Mouse (Mus musculus): ENCODE data around the gene Ddx55. TPM values are rescaled to one million over a fixed set of nuclear protein-coding genes. Genes with fewer than 3 reads are reported as not detected.
"Not testable (repeated sequence)": the region's sequence is repeated elsewhere in the genome, so short reads cannot be mapped to it uniquely, and the experiment has no call there.

The Ddx55 gene
- polyA plus RNA-seq, 1 experiment from 2014 or later: 8.7 TPM

DNA sequence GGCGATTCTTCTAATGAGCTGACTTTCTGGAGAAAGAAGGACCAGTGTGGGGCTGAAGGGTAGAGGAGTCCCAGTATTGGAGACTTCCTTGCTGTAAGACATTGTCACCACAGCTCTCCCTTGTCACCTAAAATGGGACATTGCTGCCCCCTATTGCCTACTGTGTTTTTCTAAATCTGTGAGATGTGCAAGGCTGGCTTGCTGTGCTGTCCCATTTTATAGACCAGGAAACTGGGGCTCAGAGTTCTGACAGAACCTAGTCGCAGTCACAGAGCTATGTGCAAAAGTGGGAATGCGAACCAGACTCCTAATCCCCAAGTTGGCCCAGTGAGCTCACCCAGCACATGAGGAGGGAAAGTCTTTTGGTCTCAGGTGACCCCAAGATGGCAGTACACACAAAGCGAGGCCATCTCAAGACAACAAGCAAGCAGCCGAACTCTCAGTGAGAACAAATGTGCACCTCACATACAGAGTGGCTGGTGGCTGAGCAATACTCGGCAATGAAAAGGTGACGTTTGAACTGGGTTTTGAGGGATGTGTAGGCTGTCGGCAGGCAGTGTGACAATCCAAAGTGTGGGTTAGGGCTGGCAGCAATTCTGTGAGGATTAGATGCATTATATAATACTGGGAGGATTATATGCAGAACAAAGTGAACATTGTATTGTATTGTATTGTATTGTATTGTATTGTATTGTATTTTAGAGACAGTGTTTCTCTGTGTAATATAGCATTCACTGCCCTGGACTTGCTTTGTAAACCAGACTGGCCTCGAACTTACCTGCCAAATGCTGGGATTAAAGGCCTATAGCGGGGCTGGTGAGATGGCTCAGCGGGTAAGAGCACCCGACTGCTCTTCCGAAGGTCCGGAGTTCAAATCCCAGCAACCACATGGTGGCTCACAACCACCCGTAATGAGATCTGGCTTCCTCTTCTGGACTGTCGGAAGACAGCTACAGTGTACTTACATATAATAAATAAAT lies 13.6 kb upstream of the Ddx55 start:
- H3K36me3 ChIP-seq: peaks cover 17% of the 10 kb centered on the region
- H3K9ac ChIP-seq: no peak overlapping the region
- 79% methylated on average over 16 of the region's 16 CpGs for WGBS
- no peak overlapping the region for H3K27ac ChIP-seq (replicated peaks)
- H3K27me3 ChIP-seq (replicated peaks): no peaks in the 10 kb centered on the region
- H3K9me3 ChIP-seq: no peaks in the 10 kb centered on the region
- no peak overlapping the region for H3K4me2 ChIP-seq
- no peak overlapping the region for H3K4me3 ChIP-seq
- ATAC-seq (ENCODE audit: extremely low read depth, insufficient number of reproducible peaks, low FRiP score, low TSS enrichment): no peak
- H3K4me1 ChIP-seq: peaks cover 26% of the 10 kb centered on the region

DNA sequence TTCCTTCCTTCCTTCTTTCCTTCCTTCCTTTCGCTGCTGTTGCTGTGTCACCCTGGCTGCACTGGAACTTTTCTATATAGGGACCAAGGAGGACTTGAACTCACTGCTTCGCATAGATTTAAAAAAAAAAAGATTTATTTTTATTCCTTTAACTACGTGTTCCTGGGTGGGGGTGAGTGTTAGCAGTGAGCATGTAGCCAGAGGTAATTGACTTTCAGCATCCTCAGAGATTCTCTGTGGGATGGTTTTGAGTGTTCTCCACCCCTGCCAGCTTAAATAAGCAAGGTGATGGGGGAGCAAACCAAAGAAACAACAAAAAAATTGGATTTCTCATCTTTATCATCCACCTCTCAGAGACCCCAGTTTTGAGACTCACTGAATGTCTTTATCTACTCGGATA lies 12.8 kb upstream of the Ddx55 start:
- H3K27me3 ChIP-seq (replicated peaks): no peaks in the 10 kb centered on the region
- no peak for ATAC-seq (ENCODE audit: extremely low read depth, insufficient number of reproducible peaks, low FRiP score, low TSS enrichment)
- H3K4me3 ChIP-seq: peak overlapping the region; percentile 98
- H3K27ac ChIP-seq (replicated peaks): peak overlapping the region; percentile 90; the same call in 1 of the 2 replicates
- peaks cover 25% of the 10 kb centered on the region for H3K36me3 ChIP-seq
- no peaks in the 10 kb centered on the region for H3K9me3 ChIP-seq
- peak overlapping the region; percentile 65 for H3K4me2 ChIP-seq
- peak overlapping the region; percentile 96 for H3K9ac ChIP-seq
- H3K4me1 ChIP-seq: peaks cover 27% of the 10 kb centered on the region
- 72% methylated on average over 4 of the region's 4 CpGs for WGBS

DNA sequence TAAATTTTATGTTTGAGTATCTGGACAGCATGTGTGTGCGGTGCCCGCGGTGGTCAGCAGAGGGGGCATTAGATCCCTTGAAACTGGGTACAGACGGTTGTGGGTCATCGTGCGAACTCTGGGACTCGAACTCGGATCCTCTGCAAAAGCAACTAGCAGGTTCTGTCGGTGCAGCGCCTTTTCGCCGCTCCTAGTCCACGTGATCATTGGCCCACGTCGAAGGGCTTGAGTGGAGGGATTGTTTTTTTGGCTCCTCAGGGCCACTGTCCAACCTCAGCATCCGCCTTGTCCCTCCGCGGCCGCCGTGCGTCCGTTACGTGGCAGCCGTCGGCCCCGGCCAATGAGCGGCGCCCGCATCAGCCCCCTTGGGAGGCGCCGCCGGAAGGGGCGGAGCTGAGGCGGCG lies 12.3 kb upstream of the Ddx55 start, which contains the start of gene Tmed2:
Gene Tmed2 (plus strand): TSS at position 313 of the 404 bp plus-strand sequence.
- Histone ChIP-seq H3K36me3 (peaks cover 30% of the 10 kb centered on the region), H3K27me3 (replicated peaks) (no peaks in the 10 kb centered on the region), H3K4me2 (peak within 1 kb of the TSS; percentile 83), H3K4me3 (peak within 1 kb of the TSS; percentile 98), H3K4me1 (peaks cover 27% of the 10 kb centered on the region), H3K27ac (replicated peaks) (peak within 1 kb of the TSS; percentile 90), H3K9ac (peak within 1 kb of the TSS; percentile 96), H3K9me3 (no peaks in the 10 kb centered on the region)
- under 1% methylated on average over 35 of the region's 35 CpGs for WGBS
- ATAC-seq (ENCODE audit: extremely low read depth, insufficient number of reproducible peaks, low FRiP score, low TSS enrichment): peak; percentile 91

DNA sequence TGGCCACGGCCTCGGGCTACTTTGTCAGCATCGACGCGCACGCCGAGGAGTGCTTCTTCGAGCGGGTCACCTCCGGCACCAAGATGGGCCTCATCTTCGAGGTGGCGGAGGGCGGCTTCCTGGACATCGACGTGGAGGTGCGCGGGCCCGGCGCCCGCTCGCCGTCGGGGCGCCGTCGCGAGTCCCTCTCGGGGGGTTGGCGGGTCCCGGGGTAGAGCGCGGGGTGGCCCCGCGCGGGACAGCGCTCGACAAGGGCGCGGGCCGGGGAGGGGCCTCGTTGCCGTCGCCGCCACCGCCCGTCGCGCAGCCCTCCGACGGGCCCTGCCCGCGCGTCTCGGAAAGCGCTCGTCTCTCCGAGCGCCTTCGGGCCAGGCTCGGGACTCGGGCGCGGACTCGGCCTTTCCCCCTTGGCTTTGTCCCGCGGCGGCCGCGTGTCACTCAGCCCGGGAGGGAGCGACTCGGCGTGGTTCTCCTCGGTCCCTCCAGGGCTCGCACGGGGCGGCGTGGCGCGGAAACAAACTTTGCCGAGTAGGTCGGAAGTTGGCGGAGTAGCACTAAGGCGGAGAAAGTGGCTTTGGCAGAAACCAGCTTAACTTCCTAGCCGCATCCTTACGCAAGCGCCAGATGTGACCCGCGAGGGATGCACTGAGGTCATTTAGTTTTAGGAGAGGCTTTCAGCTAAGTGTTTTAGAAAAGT lies 11.6 kb upstream of the Ddx55 start:
- Histone ChIP-seq H3K27me3 (replicated peaks) (no peaks in the 10 kb centered on the region), H3K4me1 (peaks cover 27% of the 10 kb centered on the region), H3K27ac (replicated peaks) (peak overlapping the region; percentile 90), H3K4me2 (peak overlapping the region; percentile 83), H3K9me3 (no peaks in the 10 kb centered on the region), H3K9ac (peak overlapping the region; percentile 96), H3K36me3 (peaks cover 37% of the 10 kb centered on the region), H3K4me3 (peak overlapping the region; percentile 98)
- under 1% methylated on average over 81 of the region's 89 CpGs for WGBS
- peak; percentile 73 for ATAC-seq (ENCODE audit: extremely low read depth, insufficient number of reproducible peaks, low FRiP score, low TSS enrichment)

DNA sequence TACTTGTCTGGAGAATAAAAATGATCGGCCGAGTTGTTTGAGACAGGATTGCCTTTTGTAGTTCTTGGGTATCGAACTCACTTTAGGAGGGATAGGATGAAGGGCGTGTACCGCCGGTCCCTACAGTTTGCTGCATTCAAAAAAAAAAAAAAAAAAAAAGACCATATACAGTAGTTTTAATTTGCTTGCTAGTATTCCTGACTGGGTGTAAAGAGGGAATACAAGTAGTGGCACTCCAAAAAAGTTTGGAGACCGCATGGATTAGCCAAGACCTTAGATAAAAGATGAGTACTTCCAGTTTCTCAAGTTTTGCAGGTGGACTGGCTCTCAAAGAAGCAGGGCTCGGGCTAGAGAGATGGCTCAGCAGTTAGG lies 11.1 kb upstream of the Ddx55 start:
- WGBS: 6% methylated on average over 8 of the region's 8 CpGs
- no peaks in the 10 kb centered on the region for H3K27me3 ChIP-seq (replicated peaks)
- peak overlapping the region; percentile 90 for H3K27ac ChIP-seq (replicated peaks)
- peak overlapping the region; percentile 83 for H3K4me2 ChIP-seq
- ATAC-seq (ENCODE audit: extremely low read depth, insufficient number of reproducible peaks, low FRiP score, low TSS enrichment): no peak
- no peaks in the 10 kb centered on the region for H3K9me3 ChIP-seq
- H3K4me3 ChIP-seq: peak overlapping the region; percentile 98
- H3K36me3 ChIP-seq: peaks cover 42% of the 10 kb centered on the region
- H3K9ac ChIP-seq: peak overlapping the region; percentile 96
- peaks cover 25% of the 10 kb centered on the region for H3K4me1 ChIP-seq

DNA sequence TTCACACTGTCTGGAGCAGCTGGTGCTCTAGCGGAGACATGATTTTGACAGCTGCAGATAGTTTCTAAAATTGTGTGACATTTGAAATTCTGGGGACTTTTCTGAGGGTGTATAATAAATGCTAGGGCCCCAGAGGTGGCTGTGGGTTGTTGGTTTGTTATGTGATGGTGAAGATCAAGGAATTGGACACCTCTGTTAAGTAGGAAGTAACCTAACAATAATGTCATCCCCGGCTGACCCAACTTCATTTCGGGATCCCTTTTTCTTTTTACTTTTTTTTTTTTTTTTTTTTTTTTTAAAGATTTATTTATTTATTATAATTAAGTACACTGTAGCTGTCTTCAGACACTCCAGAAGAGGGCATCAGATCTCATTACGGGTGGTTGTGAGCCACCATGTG lies 1.9 kb upstream of the Ddx55 start:
- ATAC-seq (ENCODE audit: extremely low read depth, insufficient number of reproducible peaks, low FRiP score, low TSS enrichment): not testable (repeated sequence)

DNA sequence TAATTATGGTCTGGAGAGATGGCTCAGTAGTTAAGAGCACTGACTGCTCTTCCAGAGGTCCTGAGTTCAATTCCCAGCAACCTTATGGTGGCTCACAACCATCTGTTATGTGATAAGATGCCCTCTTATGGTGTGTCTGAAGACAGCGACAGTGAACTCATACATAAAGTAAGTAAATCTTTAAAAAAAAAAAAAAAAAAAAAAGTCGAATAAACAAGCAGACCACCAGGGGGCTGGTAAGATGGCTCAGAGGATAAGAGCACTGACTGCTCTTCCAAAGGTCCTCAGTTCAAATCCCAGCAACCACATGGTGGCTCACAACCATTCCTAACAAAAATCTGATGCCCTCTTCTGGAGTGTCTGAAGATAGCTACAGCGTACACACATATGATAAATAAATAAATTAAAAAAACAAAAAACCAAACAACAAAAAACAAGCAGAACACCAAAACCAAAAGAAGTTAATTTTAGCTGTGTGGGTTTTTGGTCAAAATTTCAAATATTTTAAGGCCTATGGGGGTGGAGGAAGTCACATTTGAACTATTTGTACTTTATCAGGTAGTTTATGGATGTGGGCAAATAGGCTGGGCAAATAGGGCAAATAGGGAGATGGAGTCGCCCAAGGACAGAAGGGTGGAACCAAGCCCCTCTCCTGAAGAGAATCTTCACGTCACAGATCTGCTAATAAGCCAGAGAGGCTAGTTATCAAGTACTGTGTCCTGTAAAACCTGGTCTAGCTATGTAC lies 1.1 kb upstream of the Ddx55 start:
- peaks cover 55% of the 10 kb centered on the region for H3K36me3 ChIP-seq
- H3K9ac ChIP-seq: peak overlapping the region; percentile 85
- WGBS: 21% methylated on average over 5 of the region's 5 CpGs
- peak overlapping the region; percentile 83; the same call in 1 of the 2 replicates for H3K27ac ChIP-seq (replicated peaks)
- peak overlapping the region; percentile 75 for H3K4me2 ChIP-seq
- not testable (repeated sequence) for H3K9me3 ChIP-seq; H3K27me3 ChIP-seq (replicated peaks); ATAC-seq (ENCODE audit: extremely low read depth, insufficient number of reproducible peaks, low FRiP score, low TSS enrichment)
- peak overlapping the region; percentile 84 for H3K4me3 ChIP-seq
- H3K4me1 ChIP-seq: peaks cover 17% of the 10 kb centered on the region

More for the DNA sequence above, 1.9 kb upstream of the Ddx55 start:
- not testable (repeated sequence) for H3K4me2 ChIP-seq; H3K27me3 ChIP-seq (replicated peaks); H3K27ac ChIP-seq (replicated peaks); H3K4me3 ChIP-seq; H3K9me3 ChIP-seq; H3K9ac ChIP-seq
- Histone ChIP-seq H3K36me3 (peaks cover 55% of the 10 kb centered on the region), H3K4me1 (peaks cover 17% of the 10 kb centered on the region)
- 75% methylated on average over 4 of the region's 4 CpGs for WGBS

DNA sequence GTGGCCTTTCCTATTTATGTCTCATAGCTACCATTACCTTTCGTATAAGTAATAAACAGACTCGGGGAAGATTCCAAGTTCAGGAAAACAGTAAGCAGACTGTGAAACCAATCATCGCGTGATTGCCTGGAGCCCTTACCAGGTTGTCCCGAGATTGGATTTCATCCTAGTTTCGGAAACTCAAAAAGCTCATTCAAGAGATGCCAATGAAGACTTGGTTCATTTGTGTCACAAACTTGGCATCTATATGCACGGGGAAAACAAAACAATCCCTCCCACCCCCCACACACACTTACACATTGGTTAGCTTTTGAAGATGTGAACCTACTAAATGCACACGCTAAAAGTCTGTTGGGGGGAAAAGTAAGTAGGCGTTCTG lies 581 bp upstream of the Ddx55 start:
- no peaks in the 10 kb centered on the region for H3K27me3 ChIP-seq (replicated peaks)
- ATAC-seq (ENCODE audit: extremely low read depth, insufficient number of reproducible peaks, low FRiP score, low TSS enrichment): no peak
- peaks cover 17% of the 10 kb centered on the region for H3K4me1 ChIP-seq
- peak overlapping the region; percentile 83 for H3K27ac ChIP-seq (replicated peaks)
- H3K4me2 ChIP-seq: peak overlapping the region; percentile 75
- peaks cover 55% of the 10 kb centered on the region for H3K36me3 ChIP-seq
- H3K9ac ChIP-seq: peak overlapping the region; percentile 85
- WGBS: 7% methylated on average over 9 of the region's 9 CpGs
- no peaks in the 10 kb centered on the region for H3K9me3 ChIP-seq
- H3K4me3 ChIP-seq: peak overlapping the region; percentile 84

DNA sequence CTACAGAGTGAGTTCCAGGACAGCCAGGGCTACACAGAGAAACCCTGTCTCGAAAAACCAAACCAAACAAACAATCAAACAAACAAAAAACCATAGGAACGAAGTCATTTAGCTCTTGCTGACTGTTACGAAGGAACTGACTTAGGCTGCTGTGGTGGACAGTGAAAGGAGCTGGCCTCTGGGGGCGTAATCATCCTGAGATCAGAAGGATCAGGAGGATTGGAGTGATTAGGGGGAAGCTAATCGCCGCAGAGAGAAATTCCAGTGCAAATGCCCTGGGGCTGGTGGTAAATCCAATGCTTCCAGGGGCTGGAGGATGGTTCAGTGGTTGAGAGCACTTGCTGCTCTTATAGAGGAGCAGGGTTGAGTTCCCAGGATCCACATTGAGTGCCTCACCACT lies 943 bp downstream of the Ddx55 start:
- Histone ChIP-seq H3K9ac (peak overlapping the region; percentile 85; the same call in 1 of the 2 replicates), H3K4me2 (peak overlapping the region; percentile 75), H3K4me1 (peaks cover 17% of the 10 kb centered on the region), H3K36me3 (peaks cover 55% of the 10 kb centered on the region), H3K4me3 (peak overlapping the region; percentile 84), H3K27ac (replicated peaks) (no peak overlapping the region), H3K27me3 (replicated peaks) (no peaks in the 10 kb centered on the region), H3K9me3 (no peaks in the 10 kb centered on the region)
- ATAC-seq (ENCODE audit: extremely low read depth, insufficient number of reproducible peaks, low FRiP score, low TSS enrichment): no peak
- WGBS: 73% methylated on average over 6 of the region's 6 CpGs

DNA sequence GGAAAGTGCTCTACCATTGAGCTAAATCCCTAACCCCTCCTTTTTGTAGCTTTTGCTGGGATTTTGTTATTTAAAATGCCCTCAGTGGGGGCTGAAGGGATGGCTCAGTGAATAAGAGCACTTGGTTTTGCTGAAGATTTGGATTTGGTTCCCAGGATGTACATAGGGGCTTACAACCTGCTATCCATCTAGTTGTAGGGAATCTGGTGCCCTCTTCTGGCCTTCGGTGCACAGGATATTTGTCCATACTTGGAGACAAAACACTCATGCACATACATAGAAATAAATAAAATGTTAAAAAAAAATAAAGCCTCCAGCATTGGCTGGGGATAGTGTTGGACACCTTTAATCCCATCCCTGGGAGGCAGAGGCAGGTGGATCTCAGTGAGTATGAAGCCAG lies 2.5 kb downstream of the Ddx55 start:
- H3K27me3 ChIP-seq (replicated peaks): no peaks in the 10 kb centered on the region
- H3K9me3 ChIP-seq: no peaks in the 10 kb centered on the region
- H3K9ac ChIP-seq: no peak overlapping the region
- ATAC-seq (ENCODE audit: extremely low read depth, insufficient number of reproducible peaks, low FRiP score, low TSS enrichment): no peak
- H3K4me3 ChIP-seq: no peak overlapping the region
- 59% methylated on average over 1 of the region's 1 CpGs for WGBS
- H3K4me2 ChIP-seq: no peak overlapping the region
- H3K36me3 ChIP-seq: peaks cover 67% of the 10 kb centered on the region
- no peak overlapping the region for H3K27ac ChIP-seq (replicated peaks)
- H3K4me1 ChIP-seq: peaks cover 17% of the 10 kb centered on the region

DNA sequence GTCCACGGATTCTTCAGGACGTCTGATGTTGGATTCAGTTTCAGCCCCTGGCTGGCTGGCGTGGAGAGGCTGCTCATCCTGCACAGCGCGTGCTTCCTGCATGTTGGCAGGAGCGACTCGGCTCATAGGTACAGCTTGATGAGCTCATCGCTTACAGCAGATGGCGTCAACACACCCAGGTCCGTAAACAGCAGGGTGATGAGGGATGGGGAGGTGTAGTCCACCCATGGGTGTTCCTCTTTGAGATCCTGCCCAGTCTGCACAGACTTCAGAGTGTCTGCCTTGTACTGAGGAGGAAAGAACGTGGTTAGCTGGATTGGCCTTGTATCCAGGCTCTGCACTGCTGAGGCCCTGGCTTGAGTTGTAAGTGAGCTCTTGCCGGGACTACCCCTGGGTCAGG lies 18.4 kb downstream of the Ddx55 start:
- Histone ChIP-seq H3K9ac (no peak overlapping the region), H3K4me2 (no peak overlapping the region), H3K36me3 (peaks cover 100% of the 10 kb centered on the region), H3K27ac (replicated peaks) (no peak overlapping the region), H3K9me3 (no peaks in the 10 kb centered on the region), H3K4me1 (no peaks in the 10 kb centered on the region), H3K4me3 (no peak overlapping the region), H3K27me3 (replicated peaks) (no peaks in the 10 kb centered on the region)
- no peak for ATAC-seq (ENCODE audit: extremely low read depth, insufficient number of reproducible peaks, low FRiP score, low TSS enrichment)
- WGBS: 84% methylated on average over 12 of the region's 12 CpGs

All from heart, embryonic 13.5 days (tissue).